Mouse (Mus musculus) kidney, postnatal 36 days (tissue): ENCODE data around the gene Prrc2b.

Source experiments
- DNase-seq, 2 experiments: peaks; one replicate each; pipeline ENCODE4 v3.0.0; 2021 to 2022; ENCODE audit warnings: mixed read lengths in 2 of 2

Prrc2b gene

DNA sequence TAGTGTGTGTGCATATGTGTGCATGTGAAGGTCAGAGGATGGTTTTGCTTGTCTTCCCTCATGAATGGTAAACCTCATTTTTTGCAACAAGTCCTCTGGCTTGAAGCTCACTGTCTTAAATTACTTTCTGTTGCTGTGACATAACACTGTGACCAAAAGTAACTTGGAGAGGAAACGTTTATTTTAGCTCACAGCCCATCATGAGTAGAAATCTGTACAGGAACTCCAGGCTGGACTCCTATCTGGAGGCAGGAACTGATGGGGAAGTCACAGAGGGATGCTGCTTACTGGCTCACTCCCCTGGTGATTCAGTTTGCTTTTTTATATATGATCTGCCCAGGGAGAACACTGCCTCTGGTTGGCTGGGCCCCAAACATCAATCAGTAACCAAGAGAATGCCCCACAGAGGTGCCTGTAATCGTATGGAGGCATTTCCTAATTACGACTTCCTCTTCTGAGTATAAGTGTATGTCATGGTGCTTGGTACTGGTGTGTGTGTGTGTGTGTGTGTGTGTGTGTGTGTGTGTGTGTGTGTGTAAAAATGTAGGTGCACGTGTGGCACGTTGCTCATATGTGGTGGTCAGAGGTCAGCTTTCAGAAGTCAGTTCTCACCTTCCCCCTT is 38.3 kb downstream of the Prrc2b start:
- no peak for DNase-seq

- DNase-seq = no peak
Measured at GRCm38 (mm10) chr2:32190620-32191019, 39.7 kb downstream of the Prrc2b start.

GRCm38 (mm10) chr2:32191872-32192507 is 41.1 kb downstream of the Prrc2b start:
- peak; percentile 67 to 86 for DNase-seq

DNA sequence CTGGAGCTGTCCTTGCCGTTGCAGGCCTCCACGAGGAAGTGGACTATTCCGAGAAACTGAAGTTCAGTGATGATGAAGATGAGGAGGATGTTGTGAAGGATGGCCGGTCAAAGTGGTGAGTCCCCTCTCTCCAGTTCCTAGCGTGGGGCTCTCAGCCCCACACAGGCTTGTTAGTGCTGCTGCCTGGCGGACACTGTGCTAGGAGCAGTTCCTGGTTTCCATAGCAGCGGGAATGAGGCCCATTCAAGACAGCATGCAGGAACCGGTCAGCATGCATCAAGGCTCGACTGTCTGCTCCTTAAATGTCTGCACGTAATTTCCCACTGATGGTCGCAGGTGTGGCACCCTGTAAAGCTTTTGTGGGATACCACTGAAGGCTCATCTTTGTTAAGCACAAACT is 48.1 kb downstream of the Prrc2b start:
- DNase-seq = no peak

GRCm38 (mm10) chr2:32200033-32200432 is 49.2 kb downstream of the Prrc2b start:
- no peak for DNase-seq

- no peak for DNase-seq
Measured at GRCm38 (mm10) chr2:32200712-32201111, 49.8 kb downstream of the Prrc2b start.

- peak in 1 of 2 experiments; percentile 17 for DNase-seq
Measured at GRCm38 (mm10) chr2:32201527-32201926, 50.6 kb downstream of the Prrc2b start.

- no peak for DNase-seq
Measured at GRCm38 (mm10) chr2:32203853-32204252, 53.0 kb downstream of the Prrc2b start.

GRCm38 (mm10) chr2:32207682-32208081 is 56.8 kb downstream of the Prrc2b start:
- peak; percentile 72 to 79 for DNase-seq

DNA sequence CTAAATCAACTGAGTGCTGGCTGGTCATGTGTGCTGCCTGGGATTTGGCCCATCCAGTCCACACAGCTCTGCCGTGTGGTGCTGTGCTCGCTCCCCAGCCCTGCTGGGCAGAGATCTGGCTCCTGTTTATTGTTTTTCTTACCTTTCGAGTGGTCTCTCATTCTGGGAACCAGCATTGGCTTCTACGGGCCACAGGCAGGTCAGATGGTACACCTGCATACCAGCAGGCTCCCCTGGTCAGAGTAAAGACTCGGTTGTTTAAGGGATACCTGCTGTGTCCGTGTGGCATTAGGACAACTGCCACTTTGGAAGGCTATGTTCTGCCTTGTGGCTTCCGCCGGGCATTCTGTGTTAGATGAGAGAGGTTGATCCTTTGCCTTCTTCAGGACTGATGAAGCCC is 60.8 kb downstream of the Prrc2b start:
- DNase-seq = no peak

GRCm38 (mm10) chr2:32213000-32213399 is 62.1 kb downstream of the Prrc2b start:
- peak in 1 of 2 experiments; percentile 44 for DNase-seq

- DNase-seq = no peak
Measured at GRCm38 (mm10) chr2:32215576-32215975, 64.7 kb downstream of the Prrc2b start.

DNA sequence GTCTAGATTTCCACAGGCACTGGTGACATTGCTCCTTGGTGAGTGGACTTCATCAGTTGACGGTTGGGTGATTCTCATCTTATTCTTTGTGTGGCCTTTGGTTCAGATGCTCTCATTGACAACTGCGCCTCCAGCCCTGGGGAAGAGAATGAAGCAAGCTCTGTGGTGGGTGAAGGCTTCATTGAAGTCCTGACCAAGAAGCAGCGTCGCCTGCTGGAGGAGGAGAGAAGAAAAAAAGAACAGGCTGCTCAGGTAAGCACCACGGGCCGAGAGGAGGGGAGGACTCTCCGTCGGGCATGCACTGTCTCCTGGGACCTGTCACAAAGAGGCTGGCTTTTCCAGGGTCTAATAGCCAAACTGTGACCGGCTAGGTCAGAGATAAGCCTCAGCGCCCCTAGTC is 65.6 kb downstream of the Prrc2b start:
- no peak for DNase-seq

GRCm38 (mm10) chr2:32217656-32218055 is 66.8 kb downstream of the Prrc2b start:
- no peak for DNase-seq

- DNase-seq = no peak
Measured at GRCm38 (mm10) chr2:32218113-32218512, 67.2 kb downstream of the Prrc2b start.

DNA sequence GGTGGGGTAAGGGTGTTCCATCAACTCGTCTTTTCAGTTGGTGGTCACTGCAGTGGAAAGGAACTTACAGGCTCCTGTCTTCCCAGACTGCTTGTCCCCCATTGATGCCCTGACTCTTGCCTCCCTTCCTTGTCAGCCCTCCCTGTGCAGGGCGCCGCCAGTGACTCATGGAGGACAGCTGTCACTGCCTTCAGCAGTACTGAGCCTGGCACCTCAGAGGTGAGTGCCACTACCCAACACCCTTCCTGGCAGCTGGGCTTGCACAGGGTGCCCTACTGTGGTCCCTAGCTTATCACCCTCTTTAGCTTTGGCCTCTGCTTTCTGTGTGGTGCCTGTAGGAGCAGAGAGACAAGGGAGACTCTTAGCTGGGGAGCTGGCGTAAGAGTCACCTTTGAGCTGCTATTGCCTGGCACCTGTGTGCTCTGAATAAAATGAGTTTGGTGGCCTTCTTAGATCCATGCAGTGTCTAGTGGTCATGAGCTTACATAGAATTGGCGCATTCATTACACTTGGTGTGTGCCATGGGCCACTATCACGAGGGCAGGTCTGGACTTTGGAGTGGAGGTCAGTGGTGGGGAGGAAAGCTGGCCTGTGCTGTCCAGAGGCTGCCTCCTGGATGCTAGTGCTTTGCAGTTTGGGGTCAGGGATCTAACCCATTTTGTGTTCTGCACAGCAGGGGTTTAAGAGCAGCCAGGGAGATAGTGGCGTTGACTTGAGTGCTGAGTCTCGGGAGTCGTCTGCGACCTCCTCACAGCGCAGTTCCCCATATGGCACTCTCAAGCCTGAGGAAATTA is 67.9 kb downstream of the Prrc2b start:
- peak; percentile 82 to 84 for DNase-seq

- peak; percentile 24 to 58 for DNase-seq
Measured at GRCm38 (mm10) chr2:32219501-32219900, 68.6 kb downstream of the Prrc2b start.

DNA sequence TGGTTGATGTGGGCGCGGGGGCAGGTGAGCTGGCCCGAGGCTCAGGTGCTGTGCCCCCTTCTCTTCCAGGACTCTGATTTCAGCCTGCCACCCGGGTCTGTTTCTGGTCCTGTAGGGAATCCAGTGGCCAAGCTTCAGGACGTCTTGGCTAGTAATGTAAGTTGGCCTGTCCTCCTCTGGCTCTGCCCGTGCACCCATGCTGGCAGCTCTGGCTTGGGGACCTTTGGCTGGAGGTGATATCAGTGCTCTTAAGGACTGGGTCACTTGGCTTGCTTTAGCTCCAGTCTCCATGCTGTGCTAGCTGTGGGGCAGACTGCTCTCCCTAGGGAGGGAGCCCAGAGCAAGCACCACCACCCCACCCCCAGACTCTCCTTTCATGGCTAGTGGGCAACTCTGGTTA is 69.1 kb downstream of the Prrc2b start:
- no peak for DNase-seq

GRCm38 (mm10) chr2:32220969-32221368 is 70.1 kb downstream of the Prrc2b start:
- no peak for DNase-seq

DNA sequence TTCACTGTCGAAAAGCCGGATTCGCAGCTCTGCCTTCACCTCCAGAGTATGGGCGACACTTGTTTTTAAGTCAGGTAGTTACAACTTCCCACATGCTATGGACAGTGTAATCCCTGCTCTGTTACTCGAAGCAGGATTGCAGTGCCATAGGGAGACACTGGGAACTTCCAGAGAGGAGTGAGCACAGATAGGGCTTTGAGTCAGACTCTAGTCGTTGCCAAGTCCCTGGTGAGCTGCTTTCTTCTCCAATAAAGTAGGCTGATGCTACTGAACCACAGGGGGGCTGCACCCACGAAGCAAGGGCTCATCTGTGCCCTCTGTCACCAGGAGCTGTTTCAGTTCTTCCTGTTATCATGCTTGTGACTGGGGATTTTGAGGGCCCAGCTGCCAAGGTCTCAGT is 70.7 kb downstream of the Prrc2b start:
- DNase-seq = no peak

DNA sequence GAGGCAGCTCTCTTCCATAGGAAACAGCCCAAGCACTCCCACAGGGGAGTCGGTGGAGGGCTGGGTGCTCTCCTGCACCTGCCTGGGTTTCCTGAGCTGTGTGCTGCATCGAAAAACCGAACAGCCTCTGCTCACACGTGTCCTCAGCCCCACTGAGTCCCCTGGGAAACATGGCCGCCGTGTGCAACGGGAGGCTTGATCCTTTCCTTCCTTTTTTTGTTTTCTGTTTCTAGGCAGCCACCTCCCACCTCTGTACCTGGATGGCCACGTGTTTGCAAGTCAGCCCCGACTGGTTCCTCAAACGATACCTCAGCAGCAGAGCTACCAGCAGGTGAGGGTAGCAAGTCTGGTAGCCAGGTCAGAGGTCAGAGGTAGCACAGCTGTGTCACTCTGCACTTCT is 71.2 kb downstream of the Prrc2b start:
- DNase-seq = no peak

- DNase-seq = no peak
Measured at GRCm38 (mm10) chr2:32235433-32235832, 84.6 kb downstream of the Prrc2b start.

DNA sequence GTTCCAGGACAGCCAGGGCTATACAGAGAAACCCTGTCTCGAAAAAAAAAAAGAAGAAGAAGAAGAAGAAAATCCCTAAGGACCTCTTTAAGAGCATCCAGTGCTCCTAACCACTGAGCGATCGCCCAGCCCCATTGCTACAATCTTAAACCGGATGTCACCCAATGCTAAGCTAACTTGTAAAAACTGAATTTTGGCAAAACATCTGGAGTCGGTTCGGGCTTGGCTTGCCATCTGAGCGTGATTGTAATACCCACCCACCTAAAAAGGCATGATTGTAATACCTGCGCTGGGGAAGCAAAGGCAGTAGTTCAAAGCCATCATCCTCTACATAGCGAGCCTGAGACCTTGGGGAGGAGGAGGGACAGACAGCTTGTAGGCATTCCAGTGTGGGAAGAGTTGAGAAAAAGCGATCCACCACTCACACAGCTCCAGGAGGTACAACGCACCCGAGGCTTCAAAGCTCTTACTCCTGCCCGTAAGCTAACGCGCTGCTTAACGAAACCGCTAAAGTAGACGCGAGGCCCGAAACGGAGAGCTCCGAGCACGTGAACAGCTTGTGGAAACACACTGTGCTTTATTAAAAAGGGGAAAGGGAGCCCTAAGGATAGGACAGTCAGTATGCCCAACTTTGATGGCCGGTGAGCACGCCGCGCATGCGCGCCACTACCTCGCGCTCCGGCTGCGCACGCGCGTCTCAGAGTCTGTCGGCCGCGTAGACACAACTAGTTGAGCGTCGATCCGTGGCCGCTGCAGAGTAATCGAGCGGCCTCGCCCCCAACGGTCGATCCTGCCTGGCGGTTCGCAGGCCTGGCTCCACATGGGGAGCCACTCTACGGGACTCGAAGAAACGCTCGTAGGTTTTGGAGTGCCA is 85.2 kb downstream of the Prrc2b start, which contains the start of gene Pomt1:
Gene Pomt1, plus strand, starts transcription at position 705 of the 874 bp plus-strand sequence.
- DNase-seq = peak; percentile 92 to 94
